Comparison of ENCODE assay signal across 14 mouse cellular contexts in genomic region chr2:4154654-4155047, GRCm38 (mm10).
DNase-seq lines count a peak whose midpoint lies in the region; ATAC-seq and TF ChIP-seq lines count a peak whose summit lies in the region.
"Had no signal": no experiment of that assay in that cellular context is flagged by ENCODE, and none has a peak within 500 bp of the region (broad histone marks: within the 10 kb centered on the region; RNA-seq: fewer than 3 reads in every experiment).

No protein-coding gene starts in this region.

- H3K9me3 ChIP-seq in liver, embryonic 16.5 days (replicated peaks; ENCODE audit: control insufficient read depth, low read length) = no peaks in the 10 kb centered on the region
- no peaks in the 10 kb centered on the region for H3K9me3 ChIP-seq in forebrain, embryonic 16.5 days (ENCODE audit: control insufficient read depth, low read length)
- H3K9me3 ChIP-seq in midbrain, embryonic 10.5 days (replicated peaks) = no peaks in the 10 kb centered on the region
- H3K9me3 ChIP-seq: heart, embryonic 10.5 days; kidney, embryonic 15.5 days; lung, embryonic 15.5 days had no signal

- ATAC-seq in liver, embryonic 16.5 days (ENCODE audit: low read depth) = peak; percentile 60; the same call in 1 of the 2 replicates
- no peak for ATAC-seq in forebrain, embryonic 16.5 days
- ATAC-seq: activated CD4-positive, CD25-positive, alpha-beta regulatory T cell, adult 4 months; CD4-positive, CD25-positive, alpha-beta regulatory T cell, adult 4 months had no signal

- DNase-seq in liver = no peak
- no peak for DNase-seq in midbrain, embryonic 10.5 days (ENCODE audit: low spot score)
- DNase-seq in cerebellum, postnatal 10 days = no peak
- DNase-seq in cerebellum, adult 9-10 months = no peak
- DNase-seq: cerebellum, adult 2 months; gastrocnemius, adult 2 months had no signal

- H3K9ac ChIP-seq in liver, embryonic 16.5 days (ENCODE audit: low read depth, low read length) = no peak overlapping the region
- H3K9ac ChIP-seq in forebrain, embryonic 16.5 days (replicated peaks; ENCODE audit: low read depth, low read length) = peak overlapping the region; percentile 34
- H3K9ac ChIP-seq: kidney, embryonic 15.5 days; lung, embryonic 15.5 days had no signal

- no peak overlapping the region for H3K27ac ChIP-seq in liver, embryonic 16.5 days (ENCODE audit: low read length)
- peak overlapping the region; percentile 61 for H3K27ac ChIP-seq in forebrain, embryonic 16.5 days (ENCODE audit: low read length)
- peak overlapping the region; percentile 87 for H3K27ac ChIP-seq in midbrain, embryonic 10.5 days (replicated peaks)
- peak overlapping the region; percentile 54 for H3K27ac ChIP-seq in olfactory bulb, adult 2 months (ENCODE audit: insufficient read depth, low read depth, low read length)
- H3K27ac ChIP-seq: gastrocnemius, adult 2 months; heart, embryonic 10.5 days; kidney, embryonic 15.5 days; lung, embryonic 15.5 days had no signal

- no peak overlapping the region for H3K4me2 ChIP-seq in liver, embryonic 16.5 days (ENCODE audit: low read depth, low read length)
- H3K4me2 ChIP-seq in forebrain, embryonic 16.5 days (ENCODE audit: low read length) = peak overlapping the region; percentile 67
- H3K4me2 ChIP-seq: lung, embryonic 15.5 days had no signal

- H3K4me3 ChIP-seq in liver, embryonic 16.5 days (ENCODE audit: low read depth, low read length) = no peak overlapping the region
- peak overlapping the region; percentile 38 for H3K4me3 ChIP-seq in forebrain, embryonic 16.5 days (replicated peaks; ENCODE audit: low read length)
- H3K4me3 ChIP-seq in midbrain, embryonic 10.5 days = peak overlapping the region; percentile 59
- H3K4me3 ChIP-seq in olfactory bulb, adult 2 months (ENCODE audit: insufficient read depth, low read depth, low read length) = no peak overlapping the region
- H3K4me3 ChIP-seq: gastrocnemius, adult 2 months; heart, embryonic 10.5 days; kidney, embryonic 15.5 days; lung, embryonic 15.5 days had no signal

- 59% methylated on average over 4 of the region's 4 CpGs for WGBS in liver, embryonic 16.5 days (ENCODE audit: insufficient replicate concordance)
- WGBS in forebrain, embryonic 16.5 days = 77% methylated on average over 4 of the region's 4 CpGs
- WGBS in midbrain, embryonic 10.5 days = 80% methylated on average over 4 of the region's 4 CpGs
- 85% methylated on average over 4 of the region's 4 CpGs for WGBS in olfactory bulb, adult 2 months

- H3K36me3 ChIP-seq in liver, embryonic 16.5 days (ENCODE audit: control insufficient read depth, insufficient read depth) = no peaks in the 10 kb centered on the region
- no peaks in the 10 kb centered on the region for H3K36me3 ChIP-seq in forebrain, embryonic 16.5 days (ENCODE audit: control insufficient read depth, insufficient read depth)
- H3K36me3 ChIP-seq in midbrain, embryonic 10.5 days = no peaks in the 10 kb centered on the region
- H3K36me3 ChIP-seq: heart, embryonic 10.5 days; kidney, embryonic 15.5 days; lung, embryonic 15.5 days had no signal

- TF ChIP-seq POLR2A in olfactory bulb, adult 2 months (IDR thresholded peaks at IDR 0.05; ENCODE audit: insufficient read depth, low read depth, low read length) = no peak

- no peak for TF ChIP-seq CTCF in olfactory bulb, adult 2 months (IDR thresholded peaks at IDR 0.05; ENCODE audit: insufficient read depth, low read depth, low read length)

- no peaks in the 10 kb centered on the region; the same call in 1 of the 2 replicates for H3K4me1 ChIP-seq in liver, embryonic 16.5 days (ENCODE audit: control insufficient read depth, low read depth, low read length)
- peaks cover 22% of the 10 kb centered on the region for H3K4me1 ChIP-seq in forebrain, embryonic 16.5 days (replicated peaks; ENCODE audit: control insufficient read depth, insufficient read depth, low read length)
- peaks cover 62% of the 10 kb centered on the region for H3K4me1 ChIP-seq in midbrain, embryonic 10.5 days
- H3K4me1 ChIP-seq in olfactory bulb, adult 2 months (ENCODE audit: control insufficient read depth, insufficient read depth, low read length) = peaks cover 10% of the 10 kb centered on the region
- H3K4me1 ChIP-seq: lung, embryonic 15.5 days had no signal

- peaks cover 6% of the 10 kb centered on the region for H3K27me3 ChIP-seq in liver, embryonic 16.5 days (ENCODE audit: control insufficient read depth, insufficient read depth, low read depth, low read length)
- H3K27me3 ChIP-seq in forebrain, embryonic 16.5 days (replicated peaks; ENCODE audit: control insufficient read depth, insufficient read depth, low read length) = no peaks in the 10 kb centered on the region
- H3K27me3 ChIP-seq in midbrain, embryonic 10.5 days (ENCODE audit: low read depth, poor library complexity, severe bottlenecking) = peaks cover 26% of the 10 kb centered on the region
- H3K27me3 ChIP-seq: lung, embryonic 15.5 days had no signal

Comparison
In these comparisons a context has a peak if more than half of its experiments do, and no peak if none do; other contexts are left out.
1. H3K4me3 ChIP-seq: peak in forebrain, embryonic 16.5 days (single experiment) and midbrain, embryonic 10.5 days (single experiment); none in liver, embryonic 16.5 days (single experiment) and olfactory bulb, adult 2 months (single experiment).